Mouse (Mus musculus): ENCODE results near the gene Cyba.

Gene Cyba

DNA sequence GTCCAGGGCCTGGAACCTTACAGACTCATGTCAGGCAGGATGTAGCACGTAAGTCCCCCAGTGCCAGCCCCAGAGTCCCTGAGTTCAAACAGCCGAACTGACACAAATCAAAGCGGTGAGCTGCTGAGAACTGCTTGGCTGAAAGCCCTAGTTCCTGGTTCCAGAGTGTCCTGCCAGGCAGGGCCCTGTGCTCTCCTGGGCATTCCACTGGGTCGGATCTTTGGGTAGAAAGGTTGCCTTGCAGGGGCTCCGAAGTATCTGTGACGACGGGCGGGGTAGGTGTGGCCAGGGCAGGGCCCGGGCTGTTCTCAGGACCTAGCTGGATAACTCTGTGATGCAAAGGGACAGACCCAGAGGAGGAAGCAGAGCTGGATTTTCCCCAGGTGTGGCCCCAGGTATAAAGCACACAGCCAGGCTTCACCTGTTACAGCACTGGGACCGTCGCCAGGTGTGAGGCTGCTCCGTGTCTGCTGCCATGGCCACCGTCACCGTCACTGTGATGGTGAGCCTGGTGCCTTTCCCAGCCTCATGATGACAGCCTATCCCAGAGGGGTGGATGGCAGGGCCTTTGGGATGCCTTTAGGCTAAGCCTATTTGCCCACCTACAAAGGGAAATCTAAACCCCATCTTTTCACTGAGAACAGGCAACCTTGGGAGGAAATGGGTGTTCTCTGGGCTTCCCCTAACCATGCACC, 11.2 kb downstream of the Cyba start, which contains the start of gene Il17c:
Gene Il17c, plus strand, starts transcription at position 645 of the 695 bp plus-strand sequence.
- DNase-seq: peak in 1 of 2 experiments; percentile 20

DNA sequence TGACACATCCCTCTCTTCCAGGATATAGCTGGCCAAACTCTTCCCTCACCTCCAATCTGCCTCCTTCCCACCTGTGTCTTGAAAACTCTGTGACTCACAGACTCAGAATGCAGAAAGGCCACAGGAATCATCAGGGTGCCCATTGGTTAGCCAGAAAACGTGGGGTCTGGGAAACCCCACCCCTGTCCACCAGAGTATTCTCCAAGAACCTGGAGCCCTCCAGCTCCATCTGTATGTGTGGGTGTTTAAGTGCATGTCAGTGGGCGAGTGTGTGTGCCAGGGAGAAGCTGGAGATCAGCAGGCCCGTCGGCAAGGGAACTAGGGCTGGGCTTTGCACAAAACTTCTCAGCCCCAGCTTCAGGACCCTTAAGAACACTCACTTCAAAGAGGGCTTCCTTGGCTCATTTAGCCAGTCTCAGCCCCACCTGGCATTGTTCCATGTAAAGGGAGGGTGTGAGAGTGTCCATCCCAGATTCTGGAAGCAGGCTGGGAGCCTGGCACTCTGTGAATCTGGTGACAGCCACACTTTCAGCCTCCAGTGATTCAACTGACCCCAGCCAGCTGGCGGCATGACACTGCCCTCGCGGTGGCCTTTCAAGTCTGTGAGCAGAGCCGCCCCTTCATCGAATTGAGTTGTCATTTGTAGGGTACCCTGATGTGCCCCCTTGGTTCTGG, 12.7 kb downstream of the Cyba start:
- peak; percentile 54 to 79 for DNase-seq

GRCm38 (mm10) chr8:122415554-122415953, 17.2 kb downstream of the Cyba start:
- no peak for DNase-seq

- DNase-seq: no peak
Observed at GRCm38 (mm10) chr8:122414311-122414710, 18.4 kb downstream of the Cyba start.

DNA sequence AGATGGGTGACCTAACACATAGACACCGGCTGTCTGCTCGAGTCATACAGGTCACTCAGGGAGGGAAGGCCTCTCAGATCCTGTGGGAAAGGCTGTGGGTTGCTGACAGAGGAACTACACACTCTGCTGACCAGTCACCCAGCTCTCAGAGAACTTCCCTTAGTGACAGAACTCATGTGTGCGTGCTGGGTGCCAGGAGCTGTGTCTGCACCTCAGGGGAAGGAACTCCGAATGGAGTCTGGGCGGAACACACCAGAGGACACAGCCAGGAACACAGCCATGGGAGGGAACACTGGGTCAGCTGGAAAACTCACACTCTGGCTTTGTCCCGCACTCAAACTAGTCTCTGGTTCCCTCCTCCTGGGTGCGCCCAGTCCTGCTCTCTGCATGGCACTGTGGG, 25.1 kb downstream of the Cyba start:
- DNase-seq: no peak

DNA sequence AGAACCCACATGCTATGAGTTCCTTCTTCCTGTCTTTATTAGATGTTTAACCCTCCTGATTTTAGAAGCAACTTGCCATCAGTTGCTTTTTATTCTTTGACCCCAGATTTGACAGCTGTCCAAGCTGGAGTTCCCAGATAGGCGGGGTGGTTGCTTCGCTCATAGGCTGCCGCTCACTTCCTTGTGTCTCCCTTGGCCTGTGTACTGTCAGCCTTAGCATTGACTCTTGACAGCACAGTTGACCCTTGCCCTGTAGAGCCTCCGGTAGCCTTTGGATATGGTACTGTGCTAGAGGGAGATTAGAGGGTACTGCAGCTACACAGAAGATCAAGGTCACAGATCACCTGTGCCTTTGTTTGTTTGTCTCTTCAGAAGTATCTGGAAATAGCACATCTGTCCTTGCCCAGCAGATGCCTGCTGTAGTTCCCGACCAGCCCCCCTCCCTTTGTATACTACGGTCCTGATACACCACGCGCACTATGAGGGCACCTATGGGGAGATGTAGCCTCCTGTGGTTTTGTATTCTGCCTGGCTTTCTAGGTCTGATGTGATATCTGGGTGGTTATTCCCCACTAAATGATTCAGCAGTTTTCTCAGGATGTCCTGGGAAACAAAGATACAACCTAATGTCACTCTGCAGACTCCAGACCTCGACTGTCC, 27.5 kb downstream of the Cyba start:
- DNase-seq: no peak

DNA sequence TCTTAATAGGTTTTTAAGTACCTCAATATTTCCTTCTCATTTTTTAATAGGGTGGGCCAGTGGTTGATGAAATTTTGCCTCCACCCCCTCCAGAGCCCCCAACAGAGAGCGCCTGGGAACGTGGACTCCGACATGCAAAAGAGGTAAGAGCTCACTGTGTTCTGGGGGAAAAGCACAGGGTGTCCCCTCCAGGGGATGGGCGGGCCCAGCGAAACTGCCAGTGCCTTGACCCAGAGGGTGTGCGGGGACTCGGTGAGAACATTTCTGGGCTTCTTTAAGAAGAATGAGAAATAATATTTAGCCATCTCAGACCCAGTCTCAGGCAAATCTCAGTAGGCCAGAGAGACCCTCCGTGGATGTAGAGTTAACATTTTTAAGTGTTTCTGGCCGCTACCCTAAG, 34.5 kb downstream of the Cyba start:
- no peak for DNase-seq

GRCm38 (mm10) chr8:122395291-122395690, 37.4 kb downstream of the Cyba start:
- no peak for DNase-seq

- no peak for DNase-seq
Observed at GRCm38 (mm10) chr8:122393717-122394116, 39.0 kb downstream of the Cyba start.

DNA sequence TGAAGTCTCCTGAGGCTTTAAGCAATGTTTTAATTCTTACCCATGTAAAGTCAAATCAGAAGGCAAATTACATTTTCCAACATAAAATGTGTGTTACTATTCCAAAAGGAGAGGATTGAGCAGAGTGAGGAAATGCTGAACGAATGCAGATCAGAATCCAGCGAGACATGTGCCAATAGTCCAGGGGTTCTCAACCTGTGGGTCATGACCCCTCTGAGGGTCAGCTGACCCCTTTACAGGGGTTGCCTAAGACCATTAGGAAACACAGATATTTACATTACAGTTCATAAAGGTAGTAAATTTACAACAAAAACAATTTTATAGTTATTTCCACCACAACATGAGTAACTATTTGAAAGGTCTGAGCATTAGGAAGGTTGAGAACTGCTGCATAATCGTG, 42.0 kb downstream of the Cyba start:
- DNase-seq: no peak

- DNase-seq: no peak
Observed at GRCm38 (mm10) chr8:122389357-122389756, 43.4 kb downstream of the Cyba start.

GRCm38 (mm10) chr8:122383039-122383438, 49.7 kb downstream of the Cyba start:
- DNase-seq: no peak

- peak; percentile 100 for DNase-seq
Observed at GRCm38 (mm10) chr8:122376365-122377231, 56.1 kb downstream of the Cyba start, which contains the start of gene Zc3h18. TSS of gene Zc3h18 (plus strand) at chr8:122376609.

- DNase-seq: no peak
Observed at GRCm38 (mm10) chr8:122375751-122376364, 56.9 kb downstream of the Cyba start.

GRCm38 (mm10) chr8:122375320-122375719, 57.4 kb downstream of the Cyba start:
- no peak for DNase-seq
